Mouse (Mus musculus) kidney, adult 8-10 months (tissue): ENCODE results near the gene Kcnj10.

ENCODE experiments used
- DNase-seq, 2 experiments: peaks; one replicate each; pipeline ENCODE4 v3.0.0; 2022

The Kcnj10 gene

DNA sequence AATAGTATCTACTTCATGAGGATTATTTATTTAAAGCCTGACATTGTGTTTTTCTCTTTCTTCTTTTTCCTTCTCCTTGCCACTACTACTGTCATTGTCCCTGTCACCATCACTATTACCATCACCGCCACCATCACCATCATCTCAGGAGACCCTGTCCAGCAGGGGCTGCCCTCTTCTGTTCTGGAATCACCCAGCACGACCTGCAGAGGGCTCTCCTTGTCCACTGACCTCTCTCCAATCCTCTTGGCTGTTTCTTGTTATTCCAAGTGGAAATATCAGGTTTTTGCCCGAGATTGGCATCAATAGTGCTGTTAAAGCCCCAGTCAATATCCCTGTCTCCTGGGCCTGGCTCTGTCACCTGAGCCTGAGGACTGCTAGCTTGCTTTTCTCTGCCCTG is 7.5 kb upstream of the Kcnj10 start:
- DNase-seq = no peak

GRCm38 (mm10) chr1:172335804-172336203 is 5.2 kb upstream of the Kcnj10 start:
- no peak for DNase-seq

- DNase-seq = no peak
Measured at GRCm38 (mm10) chr1:172337411-172338185, 3.4 kb upstream of the Kcnj10 start.

- DNase-seq = no peak
Measured at GRCm38 (mm10) chr1:172341386-172341785, 376 bp downstream of the Kcnj10 start.

DNA sequence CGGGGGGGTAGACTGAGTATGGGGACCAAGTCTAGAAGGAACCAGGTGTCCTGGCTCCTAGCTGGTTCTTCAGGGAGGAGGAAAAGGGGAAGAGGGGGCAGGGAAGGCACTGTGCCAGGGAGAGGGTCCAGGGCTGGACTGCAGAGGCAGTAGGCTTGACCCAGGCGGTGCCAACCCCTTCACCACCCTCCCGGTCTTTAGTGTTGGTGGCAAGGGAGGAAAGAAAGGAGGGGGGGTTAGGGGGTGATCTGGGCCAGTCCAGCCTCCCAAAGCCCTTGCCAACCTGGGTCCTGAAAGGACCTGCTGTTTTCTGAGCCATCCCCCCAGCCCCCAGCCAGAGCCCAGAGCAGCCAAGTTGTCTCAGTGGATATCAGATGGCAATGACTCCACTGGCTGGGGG is 1.7 kb downstream of the Kcnj10 start:
- no peak for DNase-seq

DNA sequence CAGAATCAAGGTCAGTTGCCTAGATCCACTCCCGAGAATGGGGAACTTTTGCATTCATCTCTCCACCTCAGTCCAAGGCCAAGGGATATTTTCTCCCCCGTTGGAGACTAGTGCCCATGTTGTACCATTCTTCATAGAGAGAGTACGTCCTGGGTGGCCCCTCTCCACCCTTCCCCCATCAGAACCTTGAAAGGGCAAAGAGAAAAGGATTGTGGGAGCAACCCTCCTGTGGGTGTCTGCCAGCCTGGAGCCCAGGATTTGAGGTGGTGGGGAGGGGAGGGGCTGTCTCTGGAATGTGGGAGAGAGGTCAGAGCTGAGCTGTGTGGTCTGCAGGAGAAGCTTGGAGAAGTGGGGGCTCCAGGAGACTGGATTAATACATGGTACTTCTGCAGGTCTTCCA is 2.9 kb downstream of the Kcnj10 start:
- no peak for DNase-seq

DNA sequence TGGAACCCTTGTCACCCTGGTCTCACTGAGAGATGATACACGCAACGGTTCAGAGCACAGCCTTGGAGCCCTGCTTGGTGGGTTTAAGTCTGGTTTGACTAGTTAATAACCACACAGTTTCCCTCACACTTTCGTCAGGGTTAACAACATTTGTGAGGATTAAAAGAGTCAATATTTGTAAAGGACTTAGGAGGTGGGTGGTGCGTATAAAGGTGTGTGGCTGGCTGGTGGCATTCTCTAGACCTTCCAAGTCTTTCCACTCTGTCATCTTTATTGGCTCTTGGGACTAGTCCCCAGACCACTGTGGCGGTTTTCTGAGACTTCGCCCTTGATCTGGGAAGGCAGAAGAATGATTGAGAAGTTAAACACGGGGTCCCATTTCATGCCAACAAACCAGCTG is 3.8 kb downstream of the Kcnj10 start:
- no peak for DNase-seq

DNA sequence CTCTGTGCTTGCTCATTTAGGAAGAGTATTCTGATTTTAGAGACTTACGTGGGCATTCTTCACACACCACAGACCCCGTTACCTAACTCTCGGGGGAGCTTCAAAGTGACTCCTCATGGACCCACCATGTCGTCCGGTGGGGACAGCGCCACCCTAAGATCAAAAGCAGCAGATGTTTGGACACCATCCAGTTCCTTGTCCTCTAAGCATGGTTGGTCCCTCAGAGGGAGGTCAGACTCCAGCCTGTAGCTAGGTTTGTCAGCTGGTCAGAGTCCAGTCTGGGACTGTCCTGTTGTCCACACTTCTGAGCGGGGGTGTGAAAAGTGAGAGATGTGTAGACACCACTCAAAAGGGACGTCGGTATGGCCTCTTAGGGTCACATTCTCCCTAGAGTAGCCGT is 5.7 kb downstream of the Kcnj10 start:
- peak in 1 of 2 experiments; percentile 37 for DNase-seq

DNA sequence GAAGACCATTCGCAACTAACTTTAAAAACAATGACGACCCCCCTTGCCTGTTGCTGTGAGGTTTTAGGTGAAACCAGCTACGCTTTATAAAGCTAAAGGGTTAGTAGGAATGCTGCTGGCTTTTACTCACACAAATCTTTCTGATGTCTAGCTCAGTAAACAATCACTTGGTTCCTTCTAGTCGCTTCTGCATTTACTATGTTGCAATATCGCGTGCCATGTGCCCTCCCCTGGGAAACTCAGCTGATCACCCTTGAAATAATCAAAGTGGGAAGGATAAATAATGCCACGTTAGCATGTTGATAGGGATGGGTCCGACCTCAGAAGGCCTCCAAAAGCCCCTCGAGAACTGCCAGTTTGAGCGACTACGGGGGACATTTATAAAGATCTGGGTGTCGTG is 6.4 kb downstream of the Kcnj10 start:
- DNase-seq = no peak

DNA sequence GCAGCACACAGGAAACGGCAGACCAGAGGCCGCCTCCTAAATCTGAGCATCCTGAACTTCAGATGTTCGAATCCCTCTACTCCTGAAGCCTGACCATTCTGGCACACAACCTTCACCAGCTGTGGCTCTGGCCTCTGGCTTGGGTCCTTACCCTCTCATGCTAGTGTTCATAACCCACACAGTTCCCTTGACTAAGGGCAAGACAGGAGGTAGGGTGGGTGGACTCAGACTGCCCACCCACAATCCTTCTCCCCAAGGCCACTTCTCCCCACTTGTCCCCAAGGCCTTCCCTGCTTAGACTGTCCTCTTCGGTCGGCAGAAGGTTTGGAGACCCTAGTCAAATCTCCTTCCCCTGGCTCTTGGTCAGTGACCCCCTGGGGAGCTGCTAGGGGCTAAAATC is 8.5 kb downstream of the Kcnj10 start:
- DNase-seq = no peak

DNA sequence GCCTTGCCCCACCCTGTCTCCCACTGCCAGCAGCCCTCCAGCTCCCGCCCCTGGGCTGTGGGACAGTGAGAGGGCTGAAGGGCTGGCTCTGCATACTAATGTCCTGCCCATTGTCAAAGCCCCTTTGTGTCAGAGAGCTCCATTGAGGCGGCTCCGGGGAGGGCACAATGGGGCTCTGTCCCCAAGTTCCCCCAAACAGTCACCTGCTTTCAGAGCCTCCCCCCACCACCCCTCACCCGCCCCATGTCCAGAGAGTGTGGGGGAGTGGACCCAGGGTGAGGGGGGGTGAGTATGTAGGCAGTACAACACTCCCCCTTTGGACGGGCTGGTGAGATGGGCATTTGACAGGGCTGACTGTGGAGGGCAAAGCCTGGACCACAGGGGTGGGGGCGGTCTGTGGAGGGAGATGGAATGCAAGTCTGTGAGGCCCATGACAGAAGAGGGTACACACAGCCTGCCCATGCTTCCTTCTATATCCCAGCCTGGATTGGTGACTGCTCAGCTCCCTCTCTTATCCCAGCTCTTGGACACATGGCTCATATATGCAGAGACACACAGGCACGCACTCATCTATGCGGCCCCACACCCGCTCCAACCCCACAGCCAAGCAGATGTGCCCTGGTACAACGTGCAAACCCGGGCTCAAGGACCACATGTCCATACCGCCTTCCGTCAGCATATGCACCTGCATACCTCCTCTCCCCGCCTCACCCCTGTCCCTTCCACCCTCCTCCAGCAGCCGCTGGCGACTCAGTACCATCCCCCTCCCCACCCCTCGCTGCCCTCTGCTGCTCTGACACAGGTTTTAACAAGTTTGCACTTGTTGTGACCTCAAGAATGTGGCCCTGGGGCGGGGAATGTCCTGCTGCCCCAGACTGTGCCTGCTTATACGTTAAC is 9.2 kb downstream of the Kcnj10 start:
- peak; percentile 83 to 91 for DNase-seq

GRCm38 (mm10) chr1:172352001-172352400 is 11.0 kb downstream of the Kcnj10 start:
- no peak for DNase-seq

DNA sequence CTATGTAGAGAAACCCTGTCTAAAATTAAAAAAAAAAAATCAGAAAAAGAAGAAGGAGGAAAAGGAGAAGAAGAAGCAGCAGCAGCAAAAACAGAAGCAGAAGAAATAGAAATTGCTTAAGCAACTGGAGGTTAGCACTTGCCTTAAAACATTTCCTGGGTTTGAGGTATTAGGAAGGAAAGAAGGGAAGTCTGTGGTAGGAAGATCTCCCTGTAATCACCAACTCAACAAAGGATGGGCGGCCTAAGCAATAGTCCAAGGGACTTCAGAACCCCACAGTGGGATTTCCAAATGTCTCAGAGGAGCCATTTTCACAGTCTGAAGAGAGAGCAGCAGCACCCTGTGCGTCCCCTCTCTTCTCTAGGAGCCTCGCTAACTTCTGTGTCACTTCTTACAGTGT is 11.4 kb downstream of the Kcnj10 start:
- no peak for DNase-seq

GRCm38 (mm10) chr1:172355336-172355735 is 14.3 kb downstream of the Kcnj10 start:
- DNase-seq = no peak

DNA sequence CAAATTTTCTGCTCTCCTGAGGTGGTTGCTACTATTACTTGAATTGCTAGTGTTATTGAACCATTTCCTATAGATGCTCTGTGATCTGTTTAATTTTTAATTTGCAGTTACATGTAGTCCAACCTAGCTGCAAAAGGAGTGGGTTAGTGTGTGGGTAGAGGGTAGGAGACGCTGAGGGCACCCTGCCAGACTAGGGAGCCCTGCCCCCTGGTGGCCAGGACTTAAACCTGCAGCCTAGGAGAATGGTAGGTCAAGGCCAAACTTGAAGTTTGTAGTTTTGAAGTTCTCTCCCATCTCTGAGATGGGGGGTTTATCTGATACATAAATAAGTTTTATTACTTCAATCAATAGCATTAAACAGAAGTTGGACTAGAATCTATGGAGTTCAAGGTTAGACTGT is 16.5 kb downstream of the Kcnj10 start:
- DNase-seq = peak; percentile 50 to 57

DNA sequence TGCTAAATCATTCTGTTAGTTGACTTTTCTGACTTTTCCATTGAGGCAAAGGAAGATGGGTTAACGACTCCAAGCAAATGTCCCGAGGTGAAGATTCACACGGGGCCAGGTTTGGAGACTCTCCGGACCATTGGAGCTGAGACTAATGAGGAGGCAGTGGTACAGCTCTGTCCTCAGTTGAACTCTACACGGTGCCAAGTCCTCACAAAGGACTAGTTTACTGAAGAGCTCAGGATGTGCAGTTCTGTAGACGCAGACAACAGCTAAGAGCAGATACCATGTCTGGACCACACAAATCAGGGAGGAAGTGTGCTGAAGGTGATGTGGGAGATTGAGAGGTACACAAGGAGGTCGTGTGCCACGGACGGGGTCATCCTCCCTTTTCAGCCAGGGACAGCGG is 17.3 kb downstream of the Kcnj10 start:
- DNase-seq = no peak

DNA sequence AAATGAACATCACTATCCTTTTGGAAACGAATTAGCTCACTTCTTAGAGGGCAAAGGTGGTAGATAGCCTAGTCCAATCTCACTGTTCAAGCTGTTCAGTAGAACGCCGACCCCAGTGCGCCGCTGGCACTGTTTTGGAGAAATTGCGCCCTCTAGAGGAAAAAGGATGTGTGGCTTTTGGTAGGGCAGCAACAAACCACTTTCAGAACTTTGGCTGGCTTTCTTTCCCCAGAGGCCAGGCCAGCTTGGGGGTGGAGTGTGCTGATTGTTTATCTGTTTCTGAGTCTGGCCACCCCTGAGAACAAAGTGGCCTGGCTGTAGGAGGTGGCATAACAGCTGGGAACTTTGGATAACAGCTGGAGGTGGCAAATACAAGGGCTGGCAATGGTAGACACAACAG is 23.7 kb downstream of the Kcnj10 start:
- DNase-seq = peak in 1 of 2 experiments; percentile 49

GRCm38 (mm10) chr1:172368768-172369418 is 27.9 kb downstream of the Kcnj10 start:
- no peak for DNase-seq

DNA sequence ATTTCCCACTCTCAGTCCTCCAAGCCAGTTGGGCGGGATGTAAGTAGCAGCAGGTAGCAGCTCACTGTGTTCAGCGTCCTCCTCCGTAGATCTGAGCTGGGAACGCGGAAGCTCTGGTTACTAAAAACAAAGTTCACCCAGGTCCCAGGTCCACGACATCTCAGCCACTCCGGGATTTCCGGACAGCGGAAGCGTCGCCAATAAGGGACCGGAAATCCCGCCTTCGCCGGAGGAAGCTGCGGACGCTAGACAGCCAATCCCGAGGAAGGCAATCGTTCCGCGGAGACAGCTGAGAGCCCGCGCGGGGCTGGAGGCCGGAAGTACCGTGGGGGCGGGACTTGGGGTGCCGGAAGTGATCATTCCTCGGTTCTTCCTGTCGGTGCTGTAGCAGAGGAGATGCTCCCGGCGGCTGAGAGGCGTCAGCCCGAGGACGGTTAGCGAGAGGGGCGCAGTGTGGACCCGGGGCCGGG is 35.2 kb downstream of the Kcnj10 start, which contains the start of gene Pigm:
Pigm (plus strand) TSS at position 349 of the 470 bp plus-strand sequence.
- peak; percentile 98 for DNase-seq

DNA sequence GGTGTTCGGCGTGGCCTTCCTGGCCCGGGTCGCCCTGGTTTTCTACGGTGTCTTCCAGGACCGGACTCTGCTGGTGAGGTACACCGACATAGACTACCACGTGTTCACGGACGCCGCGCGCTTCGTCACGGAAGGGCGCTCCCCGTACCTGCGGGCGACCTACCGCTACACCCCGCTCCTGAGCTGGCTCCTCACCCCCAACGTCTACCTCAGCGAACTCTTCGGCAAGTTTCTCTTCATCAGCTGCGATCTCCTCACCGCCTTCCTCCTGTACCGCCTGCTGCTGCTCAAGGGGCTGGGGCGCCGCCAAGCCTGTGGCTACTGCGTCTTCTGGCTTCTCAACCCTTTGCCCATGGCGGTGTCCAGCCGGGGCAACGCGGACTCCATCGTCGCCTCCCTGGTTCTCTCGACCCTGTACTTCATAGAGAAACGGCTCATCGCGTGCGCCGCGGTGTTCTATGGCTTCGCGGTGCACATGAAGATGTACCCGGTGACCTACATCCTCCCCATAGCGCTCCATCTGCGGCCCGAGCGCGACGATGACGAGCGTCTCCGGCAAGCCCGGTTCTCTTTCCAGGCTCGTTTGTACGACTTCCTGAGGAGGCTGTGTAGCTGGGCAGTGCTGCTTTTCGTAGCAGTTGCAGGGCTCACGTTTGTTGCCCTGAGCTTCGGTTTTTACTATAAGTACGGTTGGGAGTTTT is 35.9 kb downstream of the Kcnj10 start:
- DNase-seq = peak in 1 of 2 experiments; percentile 21

- DNase-seq = peak; percentile 61 to 65
Measured at GRCm38 (mm10) chr1:172380066-172380465, 39.1 kb downstream of the Kcnj10 start.

GRCm38 (mm10) chr1:172382090-172382489 is 41.1 kb downstream of the Kcnj10 start:
- DNase-seq = no peak

DNA sequence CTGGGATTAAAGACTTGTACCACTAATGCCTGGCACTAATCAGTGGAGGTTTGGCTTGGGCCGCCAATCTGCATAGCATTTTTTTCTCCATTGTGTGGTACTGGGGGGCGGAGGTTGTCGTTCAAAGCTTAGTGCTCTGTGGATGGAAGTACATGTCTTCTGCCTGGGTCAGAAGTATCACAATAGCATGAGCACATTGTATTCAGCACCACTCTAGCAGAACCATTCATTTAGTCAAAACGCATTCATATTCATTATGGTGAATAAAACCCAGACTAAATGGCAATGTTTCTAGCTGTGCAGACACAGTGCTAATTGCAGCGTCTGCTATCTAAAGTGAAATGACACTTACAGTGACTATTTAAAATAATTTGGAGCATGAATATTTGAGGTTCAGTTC is 46.2 kb downstream of the Kcnj10 start:
- DNase-seq = no peak
